Mouse (Mus musculus): ENCODE measurements around the gene Kprp. TPM values are rescaled to one million over a fixed set of nuclear protein-coding genes. Genes with fewer than 3 reads are reported as not detected.
"Not testable (repeated sequence)": the region's sequence is repeated elsewhere in the genome, so short reads cannot be mapped to it uniquely, and the experiment has no call there.

Gene Kprp
- not detected for total RNA-seq (2021)
- long read RNA-seq, experiment 1 = 0 reads
- long read RNA-seq, experiment 2 = 0 reads

DNA sequence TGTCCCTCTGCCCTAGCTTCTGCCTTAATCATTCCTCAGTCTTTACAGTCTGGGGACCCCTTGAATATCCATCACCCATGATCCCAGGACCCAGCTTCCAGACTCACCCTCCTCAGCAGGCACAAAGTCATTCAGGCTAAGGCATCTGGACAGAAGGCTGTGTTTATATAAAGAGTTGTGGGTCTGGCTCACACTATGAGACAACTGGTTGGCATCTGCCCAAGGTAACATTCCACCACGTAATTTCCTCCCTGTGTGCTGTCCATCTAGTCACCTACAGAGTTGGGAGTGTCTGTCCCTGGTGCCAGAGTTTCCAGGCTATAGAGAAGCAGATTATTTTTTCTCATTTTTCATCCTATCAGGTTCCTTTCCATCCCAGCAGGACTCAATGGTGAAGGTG, at the start of gene Kprp:
Kprp (minus strand) TSS at position 140 of the 400 bp plus-strand sequence.
- DNase-seq (ENCODE audit: low spot score in 2 of 2) = no peak

- no peak for DNase-seq (ENCODE audit: low spot score in 2 of 2)
These were observed 47.1 kb upstream of the Kprp start for GRCm38 (mm10) chr3:92874180-92874579.

- no peak for DNase-seq (ENCODE audit: low spot score in 2 of 2)
These were observed 43.1 kb upstream of the Kprp start, which contains the start of gene 2310050C09Rik for GRCm38 (mm10) chr3:92870116-92870515. TSS of gene 2310050C09Rik (minus strand) at chr3:92870216.

DNA sequence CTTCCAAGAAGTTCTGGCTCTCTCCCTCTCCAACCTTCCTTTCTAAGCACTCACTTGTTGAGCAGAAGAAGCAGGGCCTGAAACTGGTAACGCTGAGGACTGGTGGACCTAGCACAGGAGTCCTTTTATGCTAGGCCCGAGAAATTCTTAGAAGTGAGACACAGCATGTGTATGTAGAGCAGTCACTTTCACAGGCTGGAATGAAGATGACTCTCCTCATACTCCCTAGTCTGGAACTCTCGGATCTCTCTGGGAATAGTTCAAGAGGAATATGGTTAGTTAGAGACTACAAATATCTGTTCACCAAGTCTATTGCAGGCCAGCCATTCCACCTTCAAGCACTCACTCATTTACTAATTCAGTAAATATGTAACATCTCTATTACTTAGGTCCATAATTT, 24.1 kb upstream of the Kprp start, which contains the start of gene Lce1l:
Lce1l (minus strand) TSS at position 101 of the 400 bp plus-strand sequence.
- no peak for DNase-seq (ENCODE audit: low spot score in 2 of 2)

GRCm38 (mm10) chr3:92825808-92826207, 1.2 kb downstream of the Kprp start:
- DNase-seq (ENCODE audit: low spot score in 2 of 2) = peak in 1 of 2 experiments; percentile 4

- not testable (repeated sequence) for DNase-seq (ENCODE audit: low spot score in 2 of 2)
These were observed 11.0 kb downstream of the Kprp start for GRCm38 (mm10) chr3:92816036-92816435.

DNA sequence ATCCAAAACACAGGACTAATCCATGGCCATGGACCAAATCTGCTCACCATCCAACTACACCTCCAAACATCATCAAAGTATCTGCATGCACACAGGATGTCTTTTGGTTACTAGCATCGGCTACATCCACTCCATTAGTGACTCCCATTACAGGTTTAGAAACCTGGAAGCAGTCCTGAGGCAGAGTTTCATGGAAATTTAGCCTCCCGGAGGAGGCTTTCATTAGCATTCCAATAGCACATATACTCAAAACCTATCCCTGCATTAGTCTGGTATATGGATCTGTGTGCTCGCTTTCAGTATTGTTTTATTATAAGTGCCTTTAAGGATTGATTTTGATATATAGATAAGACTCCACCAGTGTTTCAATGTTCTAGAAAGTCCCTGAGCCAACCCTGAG, 11.5 kb downstream of the Kprp start:
- no peak for DNase-seq (ENCODE audit: low spot score in 2 of 2)

DNA sequence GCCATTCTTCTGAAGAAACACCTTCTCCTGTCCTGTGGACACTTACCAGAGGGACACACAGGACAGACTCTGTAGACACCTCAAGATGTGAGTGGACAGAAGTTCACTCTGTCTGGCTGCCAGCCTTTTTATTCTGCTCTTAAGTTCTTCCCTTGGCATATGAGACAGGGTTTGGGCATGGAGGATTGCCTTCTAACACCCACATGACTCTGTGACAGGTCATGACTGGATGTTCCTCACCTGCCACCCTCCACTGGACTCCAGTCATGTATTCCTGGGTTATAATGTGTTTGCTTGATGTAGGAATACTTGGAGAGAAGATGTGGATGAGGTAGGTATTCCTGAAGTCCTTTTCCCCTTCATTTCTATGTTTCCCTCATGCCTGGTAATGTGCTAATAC, 19.3 kb downstream of the Kprp start, which contains the start of gene Lce1k:
Lce1k (minus strand) TSS at position 101 of the 400 bp plus-strand sequence.
- DNase-seq (ENCODE audit: low spot score in 2 of 2) = no peak

DNA sequence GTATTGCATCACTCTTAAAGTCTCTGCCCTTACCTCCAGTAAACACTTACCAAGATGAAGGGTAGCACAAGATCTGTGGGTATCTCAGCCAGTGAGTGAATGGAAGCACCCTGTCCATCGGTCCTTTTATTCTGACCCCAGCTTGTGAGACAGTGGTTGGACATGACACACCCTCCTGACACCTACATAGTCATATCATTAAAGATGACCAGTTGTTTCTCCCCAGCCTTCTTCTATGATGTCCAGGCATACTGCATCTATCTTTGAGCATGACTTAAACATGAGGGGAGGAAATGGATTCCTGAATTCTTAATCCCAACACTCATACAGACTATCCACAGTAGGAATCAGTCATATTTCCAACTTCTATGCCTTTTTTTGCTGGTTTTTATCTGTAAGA, 36.6 kb downstream of the Kprp start, which contains the start of gene Lce1j:
Lce1j (minus strand) TSS at position 101 of the 400 bp plus-strand sequence.
- DNase-seq (ENCODE audit: low spot score in 2 of 2) = no peak

DNA sequence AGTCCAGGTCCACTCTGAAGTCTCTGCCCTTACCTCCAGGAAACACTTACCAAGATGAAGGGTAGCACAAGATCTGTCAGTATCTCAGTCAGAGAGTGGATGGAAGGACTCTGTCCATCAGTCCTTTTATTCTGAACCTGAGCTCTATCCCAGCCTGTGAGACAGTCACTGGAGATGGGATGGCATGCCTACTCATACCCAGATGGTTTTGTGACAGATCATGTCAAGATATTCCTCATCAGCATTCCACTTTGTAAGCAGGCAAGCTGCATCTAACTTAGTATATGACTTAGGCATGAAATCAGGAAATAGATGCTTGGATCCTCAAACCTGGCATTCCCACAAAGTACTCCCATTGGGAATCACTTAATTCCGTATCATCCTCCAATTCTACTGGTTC, 48.2 kb downstream of the Kprp start, which contains the start of gene Lce1i:
Lce1i (minus strand) TSS at position 101 of the 400 bp plus-strand sequence.
- no peak for DNase-seq (ENCODE audit: low spot score in 2 of 2)

Other genes with a start within 250 kb of the Kprp start
- gene Smcp, start 238.2 kb downstream of the Kprp start, total RNA-seq (2021) = not detected
- not detected for gene 2210017I01Rik, start 219.8 kb downstream of the Kprp start, total RNA-seq (2021)
- gene Lce6a, start 205.6 kb downstream of the Kprp start, total RNA-seq (2021) = not detected
- not detected for gene Lce1a1, start 178.9 kb downstream of the Kprp start, total RNA-seq (2021)
- not detected for gene Lce1b, start 170.3 kb downstream of the Kprp start, total RNA-seq (2021)
- not detected for gene Lce1a2, start 156.9 kb downstream of the Kprp start, total RNA-seq (2021)
- gene Lce1c, start 148.0 kb downstream of the Kprp start, total RNA-seq (2021) = not detected
- not detected for gene Lce1d, start 140.0 kb downstream of the Kprp start, total RNA-seq (2021)
- gene Lce1e, start 118.2 kb downstream of the Kprp start, total RNA-seq (2021) = not detected
- gene Lce1f, start 106.9 kb downstream of the Kprp start, total RNA-seq (2021) = not detected
- gene Gm38119, start 88.2 kb downstream of the Kprp start, total RNA-seq (2021) = not detected
- not detected for gene Lce1g, start 74.9 kb downstream of the Kprp start, total RNA-seq (2021)
- gene Lce1h, start 62.2 kb downstream of the Kprp start, total RNA-seq (2021) = not detected
- not detected for gene Lce1i, start 48.3 kb downstream of the Kprp start, total RNA-seq (2021)
- gene Lce1j, start 36.7 kb downstream of the Kprp start, total RNA-seq (2021) = not detected
- not detected for gene Lce1k, start 19.4 kb downstream of the Kprp start, total RNA-seq (2021)
- not detected for gene Lce1l, start 24.0 kb upstream of the Kprp start, total RNA-seq (2021)
- gene 2310050C09Rik, start 43.0 kb upstream of the Kprp start, total RNA-seq (2021) = not detected
- not detected for gene Lce3a, start 99.0 kb upstream of the Kprp start, total RNA-seq (2021)
- gene Lce3b, start 105.7 kb upstream of the Kprp start, total RNA-seq (2021) = not detected
- gene Lce3c, start 117.2 kb upstream of the Kprp start, total RNA-seq (2021) = not detected
- gene Lce3d, start 130.1 kb upstream of the Kprp start, total RNA-seq (2021) = not detected
- gene Lce3e, start 139.8 kb upstream of the Kprp start, total RNA-seq (2021) = not detected
- gene Lce3f, start 165.0 kb upstream of the Kprp start, total RNA-seq (2021) = not detected
- gene Crct1, start 188.4 kb upstream of the Kprp start, total RNA-seq (2021) = not detected
- gene Lce1m, start 191.8 kb upstream of the Kprp start, total RNA-seq (2021) = not detected
- gene Gm4858, start 241.6 kb upstream of the Kprp start, total RNA-seq (2021) = not detected

All from layer of hippocampus, postnatal 14 days (tissue).